Mouse (Mus musculus) neural tube, embryonic 14.5 days (tissue): ENCODE data around the gene Atp6v0b. TPM values are rescaled to one million over a fixed set of nuclear protein-coding genes. Genes with fewer than 3 reads are reported as not detected.

ENCODE experiments used
- ATAC-seq: fragments of 200-750 bp; cut with Nextera tagmentation; 2 replicates; pipeline ENCODE4 v1.8.0; 2017; ENCODE audit warnings: low read depth, mild to moderate bottlenecking, moderate TSS enrichment, moderate library complexity
- H3K27ac ChIP-seq: fragments of 300-500 bp; sonication (generic); 2 replicates; pipeline ENCODE4 v1.5.1; 2014; ENCODE audit warnings: low read depth, mild to moderate bottlenecking, control low read depth, low read length, moderate library complexity, mixed read lengths
- H3K27me3 ChIP-seq: fragments of 300-500 bp; sonication (generic); 2 replicates; pipeline ENCODE4 v1.6.1; 2014; ENCODE audit warnings: low read length; ENCODE audit not compliant: control insufficient read depth, insufficient read depth
- H3K36me3 ChIP-seq: fragments of 300-500 bp; sonication (generic); 2 replicates; pipeline ENCODE4 v1.6.1; 2014; ENCODE audit warnings: low read length, mixed read lengths; ENCODE audit not compliant: control insufficient read depth, insufficient read depth
- H3K4me1 ChIP-seq: fragments of 300-500 bp; sonication (generic); 2 replicates; pipeline ENCODE4 v1.6.1; 2014; ENCODE audit warnings: low read length; ENCODE audit not compliant: control insufficient read depth, insufficient read depth
- H3K4me2 ChIP-seq: fragments of 300-500 bp; sonication (generic); 2 replicates; pipeline ENCODE4 v1.6.1; 2014; ENCODE audit warnings: mild to moderate bottlenecking, low read depth, low read length, control low read depth
- H3K4me3 ChIP-seq: fragments of 300-500 bp; sonication (generic); 2 replicates; pipeline ENCODE4 v1.5.1; 2014; ENCODE audit warnings: low read depth, low read length, control low read depth, mixed read lengths
- H3K9ac ChIP-seq: fragments of 300-500 bp; sonication (generic); replicated peaks from 2 replicates; pipeline ENCODE4 v1.6.1; 2014; ENCODE audit warnings: low read depth, mild to moderate bottlenecking, control low read depth, low read length, mixed read lengths
- H3K9me3 ChIP-seq: fragments of 300-500 bp; sonication (generic); 2 replicates; pipeline ENCODE4 v1.6.1; 2016; ENCODE audit warnings: low read length; ENCODE audit not compliant: control insufficient read depth
- WGBS: fragments of 180-500 bp; shearing (Covaris S2); extraction: QIAGEN DNeasy Blood & Tissue Kit; methylation state at CpG from one replicate; pipeline ENCODE4 v1.1.7; 2014; 5-methylcytosine and 5-hydroxymethylcytosine counted together
- polyA plus RNA-seq: library from polyadenylated mRNA; unstranded; fragments of >200 nt; fragmentation: Nextera tagmentation; extraction: Ambion mirVana; gene quantifications from 2 replicates; pipeline ENCODE4 v1.2.1, GENCODE M21; 2014

Atp6v0b gene
- polyA plus RNA-seq, 1 experiment from 2014 or later: 652 TPM

GRCm38 (mm10) chr4:117845316-117845715 lies 41.8 kb downstream of the Atp6v0b start:
- no peaks in the 10 kb centered on the region for H3K36me3 ChIP-seq
- H3K9me3 ChIP-seq: no peaks in the 10 kb centered on the region
- ATAC-seq: no peak
- H3K4me1 ChIP-seq: peaks cover 4% of the 10 kb centered on the region
- H3K4me3 ChIP-seq: no peak overlapping the region
- H3K4me2 ChIP-seq: no peak overlapping the region
- WGBS: 40% methylated on average over 11 of the region's 11 CpGs
- no peak overlapping the region for H3K9ac ChIP-seq
- H3K27ac ChIP-seq: no peak overlapping the region
- H3K27me3 ChIP-seq: no peaks in the 10 kb centered on the region

GRCm38 (mm10) chr4:117844467-117844866 lies 42.7 kb downstream of the Atp6v0b start:
- no peak overlapping the region for H3K9ac ChIP-seq
- no peaks in the 10 kb centered on the region for H3K36me3 ChIP-seq
- no peaks in the 10 kb centered on the region for H3K9me3 ChIP-seq
- H3K27me3 ChIP-seq: no peaks in the 10 kb centered on the region
- no peak overlapping the region for H3K4me2 ChIP-seq
- no peak overlapping the region for H3K27ac ChIP-seq
- 94% methylated on average over 5 of the region's 5 CpGs for WGBS
- no peaks in the 10 kb centered on the region; the same call in 1 of the 2 replicates for H3K4me1 ChIP-seq
- no peak for ATAC-seq
- no peak overlapping the region for H3K4me3 ChIP-seq

- no peaks in the 10 kb centered on the region for H3K36me3 ChIP-seq
- no peak overlapping the region for H3K27ac ChIP-seq
- no peak overlapping the region for H3K4me3 ChIP-seq
- H3K9ac ChIP-seq: no peak overlapping the region
- no peaks in the 10 kb centered on the region for H3K9me3 ChIP-seq
- no peaks in the 10 kb centered on the region for H3K27me3 ChIP-seq
- H3K4me1 ChIP-seq: no peaks in the 10 kb centered on the region
- H3K4me2 ChIP-seq: no peak overlapping the region
- ATAC-seq: no peak
- WGBS: 92% methylated on average over 5 of the region's 5 CpGs
These were observed 44.0 kb downstream of the Atp6v0b start for GRCm38 (mm10) chr4:117843101-117843500.

- H3K4me1 ChIP-seq: no peaks in the 10 kb centered on the region
- H3K27ac ChIP-seq: no peak overlapping the region
- H3K9me3 ChIP-seq: no peaks in the 10 kb centered on the region
- 64% methylated on average over 3 of the region's 3 CpGs for WGBS
- no peaks in the 10 kb centered on the region for H3K27me3 ChIP-seq
- no peak overlapping the region for H3K4me3 ChIP-seq
- ATAC-seq: no peak
- H3K36me3 ChIP-seq: no peaks in the 10 kb centered on the region
- no peak overlapping the region for H3K4me2 ChIP-seq
- H3K9ac ChIP-seq: no peak overlapping the region
These were observed 45.6 kb downstream of the Atp6v0b start for GRCm38 (mm10) chr4:117841566-117841965.

GRCm38 (mm10) chr4:117840821-117841220 lies 46.3 kb downstream of the Atp6v0b start:
- 93% methylated on average over 5 of the region's 5 CpGs for WGBS
- ATAC-seq: no peak
- H3K27ac ChIP-seq: no peak overlapping the region
- no peak overlapping the region for H3K4me2 ChIP-seq
- no peaks in the 10 kb centered on the region for H3K36me3 ChIP-seq
- H3K4me3 ChIP-seq: no peak overlapping the region
- H3K9ac ChIP-seq: no peak overlapping the region
- no peaks in the 10 kb centered on the region for H3K4me1 ChIP-seq
- H3K27me3 ChIP-seq: no peaks in the 10 kb centered on the region
- H3K9me3 ChIP-seq: no peaks in the 10 kb centered on the region

- H3K4me2 ChIP-seq: no peak overlapping the region
- no peaks in the 10 kb centered on the region for H3K36me3 ChIP-seq
- H3K27me3 ChIP-seq: no peaks in the 10 kb centered on the region
- peaks cover 6% of the 10 kb centered on the region; the same call in 1 of the 2 replicates for H3K4me1 ChIP-seq
- no peak overlapping the region for H3K27ac ChIP-seq
- 85% methylated on average over 6 of the region's 6 CpGs for WGBS
- H3K4me3 ChIP-seq: no peak overlapping the region
- no peak for ATAC-seq
- no peak overlapping the region for H3K9ac ChIP-seq
- H3K9me3 ChIP-seq: no peaks in the 10 kb centered on the region
These were observed 47.8 kb downstream of the Atp6v0b start for GRCm38 (mm10) chr4:117839366-117839765.

GRCm38 (mm10) chr4:117837271-117837670 lies 49.9 kb downstream of the Atp6v0b start:
- H3K4me2 ChIP-seq: no peak overlapping the region
- no peak for ATAC-seq

GRCm38 (mm10) chr4:117836204-117836767 lies 50.8 kb downstream of the Atp6v0b start:
- Histone ChIP-seq H3K9ac (peak overlapping the region; percentile 82), H3K36me3 (no peaks in the 10 kb centered on the region), H3K27me3 (no peaks in the 10 kb centered on the region), H3K4me1 (peaks cover 7% of the 10 kb centered on the region; the same call in 1 of the 2 replicates), H3K27ac (peak overlapping the region; percentile 88), H3K4me3 (peak overlapping the region; percentile 79), H3K9me3 (no peaks in the 10 kb centered on the region), H3K4me2 (peak overlapping the region; percentile 87)
- peak; percentile 92 for ATAC-seq
- WGBS: under 1% methylated on average over 46 of the region's 48 CpGs

More at GRCm38 (mm10) chr4:117837271-117837670, 49.9 kb downstream of the Atp6v0b start:
- WGBS: 63% methylated on average over 4 of the region's 4 CpGs
- H3K4me3 ChIP-seq: no peak overlapping the region
- no peaks in the 10 kb centered on the region for H3K9me3 ChIP-seq
- no peak overlapping the region for H3K9ac ChIP-seq
- H3K36me3 ChIP-seq: no peaks in the 10 kb centered on the region
- no peaks in the 10 kb centered on the region for H3K27me3 ChIP-seq
- H3K4me1 ChIP-seq: peaks cover 7% of the 10 kb centered on the region; the same call in 1 of the 2 replicates
- no peak overlapping the region for H3K27ac ChIP-seq

GRCm38 (mm10) chr4:117835531-117836111 lies 51.5 kb downstream of the Atp6v0b start:
- Histone ChIP-seq H3K4me1 (peaks cover 7% of the 10 kb centered on the region; the same call in 1 of the 2 replicates), H3K27ac (peak overlapping the region; percentile 88), H3K36me3 (no peaks in the 10 kb centered on the region), H3K9ac (peak overlapping the region; percentile 82), H3K4me3 (peak overlapping the region; percentile 79), H3K4me2 (peak overlapping the region; percentile 87), H3K9me3 (no peaks in the 10 kb centered on the region), H3K27me3 (no peaks in the 10 kb centered on the region)
- peak; percentile 49 for ATAC-seq
- WGBS: under 1% methylated on average over 53 of the region's 60 CpGs
